Mouse (Mus musculus): ENCODE results near the gene Camta1. TPM values are rescaled to one million over a fixed set of nuclear protein-coding genes. Genes with fewer than 3 reads are reported as not detected.
A peak's percentile ranks its signal among the peaks of the same experiment; 100 is the strongest.
"Not testable (repeated sequence)": the region's sequence is repeated elsewhere in the genome, so short reads cannot be mapped to it uniquely, and the experiment has no call there.

Gene Camta1
- polyA plus RNA-seq, 1 experiment = 155 TPM

- 6% methylated on average over 5 of the region's 5 CpGs for WGBS
- no peak overlapping the region; the same call in 1 of the 2 replicates for H3K27ac ChIP-seq (ENCODE audit: insufficient read depth, low read length)
- peaks cover 10% of the 10 kb centered on the region for H3K4me1 ChIP-seq (ENCODE audit: control insufficient read depth, insufficient read depth, low read length)
- TF ChIP-seq CTCF (IDR thresholded peaks at IDR 0.05; ENCODE audit: borderline replicate concordance, insufficient read depth, low read depth, low read length) (no peak), POLR2A (IDR thresholded peaks at IDR 0.05; ENCODE audit: borderline replicate concordance, insufficient read depth, low read length) (0 out of 2 replicates have a peak, but pooled peaks have one; percentile 11)
- peak; percentile 41 to 49 for DNase-seq
- H3K4me3 ChIP-seq (replicated peaks; ENCODE audit: insufficient read depth, low read depth, low read length) = peak overlapping the region; percentile 96
- no peaks in the 10 kb centered on the region for H3K27me3 ChIP-seq (ENCODE audit: control insufficient read depth, insufficient read depth, low read length)
These were observed 818.4 kb downstream of the Camta1 start for GRCm38 (mm10) chr4:151043281-151043680.

DNA sequence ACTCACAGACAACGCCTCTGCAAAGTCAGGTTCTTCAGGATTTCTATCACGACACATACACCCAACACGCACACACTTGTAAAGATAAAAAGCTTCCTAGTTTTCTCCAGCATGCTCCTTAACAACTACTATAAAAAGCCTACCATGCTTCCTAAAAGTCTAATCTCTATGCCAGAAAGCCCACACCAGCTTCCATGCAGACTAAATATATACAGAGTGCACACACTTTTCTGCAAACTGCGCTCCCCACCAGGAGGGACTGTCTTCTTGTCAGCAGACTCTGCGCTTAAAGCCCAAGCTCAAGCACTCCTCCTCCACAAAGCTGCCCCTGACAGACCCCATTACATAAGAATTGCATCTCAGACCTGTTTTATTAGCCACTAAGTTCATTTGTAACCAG, 820.2 kb downstream of the Camta1 start:
- Histone ChIP-seq H3K4me3 (replicated peaks; ENCODE audit: insufficient read depth, low read depth, low read length) (no peak overlapping the region), H3K27ac (ENCODE audit: insufficient read depth, low read length) (no peak overlapping the region), H3K4me1 (ENCODE audit: control insufficient read depth, insufficient read depth, low read length) (peaks cover 10% of the 10 kb centered on the region), H3K27me3 (ENCODE audit: control insufficient read depth, insufficient read depth, low read length) (no peaks in the 10 kb centered on the region)
- WGBS = 94% methylated on average over 5 of the region's 5 CpGs
- no peak for DNase-seq
- TF ChIP-seq POLR2A (IDR thresholded peaks at IDR 0.05; ENCODE audit: borderline replicate concordance, insufficient read depth, low read length) (no peak), CTCF (IDR thresholded peaks at IDR 0.05; ENCODE audit: borderline replicate concordance, insufficient read depth, low read depth, low read length) (no peak)

DNA sequence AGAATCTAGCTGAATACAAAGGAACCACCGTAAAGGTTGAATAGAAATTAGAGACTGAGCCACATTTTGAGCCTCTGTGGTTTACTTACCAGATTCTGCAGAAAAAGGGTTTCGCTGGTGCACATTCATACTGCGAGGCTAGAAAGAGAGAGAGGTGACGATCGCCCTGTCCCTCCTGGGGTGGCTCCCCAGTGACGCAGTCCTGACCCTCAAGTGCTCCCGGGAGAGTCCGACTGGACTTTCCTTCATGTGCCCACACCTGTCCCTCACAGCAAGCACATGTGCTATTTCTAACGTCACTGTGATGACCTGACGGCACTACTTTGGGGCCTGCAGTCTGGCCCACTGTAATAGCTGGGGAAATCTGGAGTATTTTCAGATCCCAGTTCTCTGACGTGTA, 823.9 kb downstream of the Camta1 start:
- TF ChIP-seq POLR2A (IDR thresholded peaks at IDR 0.05; ENCODE audit: borderline replicate concordance, insufficient read depth, low read length) = no peak
- TF ChIP-seq CTCF (IDR thresholded peaks at IDR 0.05; ENCODE audit: borderline replicate concordance, insufficient read depth, low read depth, low read length) = no peak
- no peak overlapping the region for H3K4me3 ChIP-seq (replicated peaks; ENCODE audit: insufficient read depth, low read depth, low read length)

DNA sequence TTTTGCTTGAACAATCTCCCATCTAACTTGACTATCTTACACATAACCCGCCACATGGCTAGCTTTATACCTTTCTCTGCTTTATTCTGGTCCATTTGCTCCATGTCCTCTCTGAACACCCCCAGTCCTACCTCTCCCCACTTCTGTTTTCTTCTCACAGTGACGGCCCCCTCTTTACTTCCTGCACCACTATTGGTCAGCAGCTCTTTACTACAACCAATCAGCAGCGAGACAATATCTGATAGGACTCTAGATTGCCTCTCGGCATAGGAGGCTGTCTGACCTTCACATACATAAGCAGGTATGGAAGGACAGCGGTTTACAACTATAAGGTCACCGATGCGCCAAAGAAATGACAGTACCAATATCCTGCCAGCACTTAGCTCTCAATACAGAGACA, 825.2 kb downstream of the Camta1 start:
- 91% methylated on average over 7 of the region's 7 CpGs for WGBS
- no peak for DNase-seq
- H3K27ac ChIP-seq (ENCODE audit: insufficient read depth, low read length) = no peak overlapping the region
- no peaks in the 10 kb centered on the region; the same call in 1 of the 2 replicates for H3K4me1 ChIP-seq (ENCODE audit: control insufficient read depth, insufficient read depth, low read length)
- H3K4me3 ChIP-seq (replicated peaks; ENCODE audit: insufficient read depth, low read depth, low read length) = no peak overlapping the region
- no peaks in the 10 kb centered on the region for H3K27me3 ChIP-seq (ENCODE audit: control insufficient read depth, insufficient read depth, low read length)
- no peak for TF ChIP-seq CTCF (IDR thresholded peaks at IDR 0.05; ENCODE audit: borderline replicate concordance, insufficient read depth, low read depth, low read length)
- TF ChIP-seq POLR2A (IDR thresholded peaks at IDR 0.05; ENCODE audit: borderline replicate concordance, insufficient read depth, low read length) = no peak

More for the DNA sequence above, 823.9 kb downstream of the Camta1 start:
- no peak overlapping the region for H3K27ac ChIP-seq (ENCODE audit: insufficient read depth, low read length)
- 91% methylated on average over 11 of the region's 11 CpGs for WGBS
- peaks cover 3% of the 10 kb centered on the region for H3K4me1 ChIP-seq (ENCODE audit: control insufficient read depth, insufficient read depth, low read length)
- DNase-seq = no peak
- H3K27me3 ChIP-seq (ENCODE audit: control insufficient read depth, insufficient read depth, low read length) = no peaks in the 10 kb centered on the region

- Histone ChIP-seq H3K27ac (ENCODE audit: insufficient read depth, low read length) (no peak overlapping the region), H3K4me3 (replicated peaks; ENCODE audit: insufficient read depth, low read depth, low read length) (no peak overlapping the region), H3K4me1 (ENCODE audit: control insufficient read depth, insufficient read depth, low read length) (no peaks in the 10 kb centered on the region), H3K27me3 (ENCODE audit: control insufficient read depth, insufficient read depth, low read length) (no peaks in the 10 kb centered on the region)
- WGBS = 51% methylated on average over 6 of the region's 6 CpGs
- peak; percentile 24 to 44 for DNase-seq
- TF ChIP-seq POLR2A (IDR thresholded peaks at IDR 0.05; ENCODE audit: borderline replicate concordance, insufficient read depth, low read length) = no peak
- peak; percentile 80 for TF ChIP-seq CTCF (IDR thresholded peaks at IDR 0.05; ENCODE audit: borderline replicate concordance, insufficient read depth, low read depth, low read length)
These were observed 834.7 kb downstream of the Camta1 start for GRCm38 (mm10) chr4:151027001-151027400.

- Histone ChIP-seq H3K4me3 (replicated peaks; ENCODE audit: insufficient read depth, low read depth, low read length) (no peak overlapping the region), H3K27ac (ENCODE audit: insufficient read depth, low read length) (no peak overlapping the region), H3K27me3 (ENCODE audit: control insufficient read depth, insufficient read depth, low read length) (no peaks in the 10 kb centered on the region), H3K4me1 (ENCODE audit: control insufficient read depth, insufficient read depth, low read length) (no peaks in the 10 kb centered on the region)
- DNase-seq = no peak
- WGBS = 79% methylated on average over 9 of the region's 9 CpGs
- no peak for TF ChIP-seq POLR2A (IDR thresholded peaks at IDR 0.05; ENCODE audit: borderline replicate concordance, insufficient read depth, low read length)
- TF ChIP-seq CTCF (IDR thresholded peaks at IDR 0.05; ENCODE audit: borderline replicate concordance, insufficient read depth, low read depth, low read length) = no peak
These were observed 837.5 kb downstream of the Camta1 start for GRCm38 (mm10) chr4:151024152-151024551.

DNA sequence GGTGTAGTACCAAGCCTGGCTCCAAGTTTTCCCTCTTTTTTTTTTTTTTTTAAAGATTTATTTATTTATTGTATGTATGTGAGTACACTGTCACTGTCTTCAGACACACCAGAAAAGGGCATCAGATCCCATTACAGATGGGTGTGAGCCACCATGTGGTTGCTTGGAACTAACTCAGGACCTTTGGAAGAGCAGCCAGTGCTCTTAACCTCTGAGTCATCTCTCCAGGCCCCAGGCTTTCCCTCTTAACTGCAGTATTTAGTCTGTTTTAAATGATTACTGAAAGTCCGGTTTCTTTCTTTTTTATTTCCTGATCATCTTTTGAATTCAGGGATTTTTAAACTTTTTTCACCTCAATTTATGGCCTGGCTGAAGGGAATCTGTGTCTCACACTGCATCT, 844.3 kb downstream of the Camta1 start:
- not testable (repeated sequence) for DNase-seq; H3K4me3 ChIP-seq (replicated peaks; ENCODE audit: insufficient read depth, low read depth, low read length); H3K27me3 ChIP-seq (ENCODE audit: control insufficient read depth, insufficient read depth, low read length); H3K27ac ChIP-seq (ENCODE audit: insufficient read depth, low read length); H3K4me1 ChIP-seq (ENCODE audit: control insufficient read depth, insufficient read depth, low read length)
- WGBS = 92% methylated on average over 1 of the region's 1 CpGs

DNA sequence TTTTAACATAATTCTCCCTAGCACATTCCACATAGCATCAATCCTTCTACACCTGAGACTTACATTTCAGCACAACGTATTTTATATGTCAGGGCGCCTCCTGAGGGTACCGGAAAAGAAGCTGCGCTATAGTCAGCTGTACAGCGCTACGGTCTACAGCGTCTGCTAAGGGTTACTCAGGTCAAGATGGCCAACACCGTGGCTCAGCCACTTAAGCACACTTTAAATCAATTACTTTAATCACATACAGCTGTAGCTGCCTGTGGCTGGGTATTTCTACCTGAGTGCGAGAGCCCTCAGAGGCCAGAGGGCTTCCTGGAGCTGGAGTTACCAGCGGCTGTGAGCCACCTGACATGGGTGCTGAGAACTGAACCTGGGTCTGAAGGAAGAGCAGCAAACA, 845.7 kb downstream of the Camta1 start:
- H3K27me3 ChIP-seq (ENCODE audit: control insufficient read depth, insufficient read depth, low read length) = no peaks in the 10 kb centered on the region
- TF ChIP-seq CTCF (IDR thresholded peaks at IDR 0.05; ENCODE audit: borderline replicate concordance, insufficient read depth, low read depth, low read length) = no peak
- TF ChIP-seq POLR2A (IDR thresholded peaks at IDR 0.05; ENCODE audit: borderline replicate concordance, insufficient read depth, low read length) = no peak
- H3K4me3 ChIP-seq (replicated peaks; ENCODE audit: insufficient read depth, low read depth, low read length) = no peak overlapping the region
- H3K4me1 ChIP-seq (ENCODE audit: control insufficient read depth, insufficient read depth, low read length) = no peaks in the 10 kb centered on the region
- no peak for DNase-seq
- 94% methylated on average over 10 of the region's 10 CpGs for whole genome bisulfite sequencing
- H3K27ac ChIP-seq (ENCODE audit: insufficient read depth, low read length) = no peak overlapping the region
